Mouse (Mus musculus): ENCODE data around the gene S100pbp. TPM values are rescaled to one million over a fixed set of nuclear protein-coding genes. Genes with fewer than 3 reads are reported as not detected.

The S100pbp gene
- polyA plus RNA-seq (2015; fragmentation: Nextera tagmentation; extraction: Ambion mirVana): 24.3 and 25.9 TPM in 2 replicates

DNA sequence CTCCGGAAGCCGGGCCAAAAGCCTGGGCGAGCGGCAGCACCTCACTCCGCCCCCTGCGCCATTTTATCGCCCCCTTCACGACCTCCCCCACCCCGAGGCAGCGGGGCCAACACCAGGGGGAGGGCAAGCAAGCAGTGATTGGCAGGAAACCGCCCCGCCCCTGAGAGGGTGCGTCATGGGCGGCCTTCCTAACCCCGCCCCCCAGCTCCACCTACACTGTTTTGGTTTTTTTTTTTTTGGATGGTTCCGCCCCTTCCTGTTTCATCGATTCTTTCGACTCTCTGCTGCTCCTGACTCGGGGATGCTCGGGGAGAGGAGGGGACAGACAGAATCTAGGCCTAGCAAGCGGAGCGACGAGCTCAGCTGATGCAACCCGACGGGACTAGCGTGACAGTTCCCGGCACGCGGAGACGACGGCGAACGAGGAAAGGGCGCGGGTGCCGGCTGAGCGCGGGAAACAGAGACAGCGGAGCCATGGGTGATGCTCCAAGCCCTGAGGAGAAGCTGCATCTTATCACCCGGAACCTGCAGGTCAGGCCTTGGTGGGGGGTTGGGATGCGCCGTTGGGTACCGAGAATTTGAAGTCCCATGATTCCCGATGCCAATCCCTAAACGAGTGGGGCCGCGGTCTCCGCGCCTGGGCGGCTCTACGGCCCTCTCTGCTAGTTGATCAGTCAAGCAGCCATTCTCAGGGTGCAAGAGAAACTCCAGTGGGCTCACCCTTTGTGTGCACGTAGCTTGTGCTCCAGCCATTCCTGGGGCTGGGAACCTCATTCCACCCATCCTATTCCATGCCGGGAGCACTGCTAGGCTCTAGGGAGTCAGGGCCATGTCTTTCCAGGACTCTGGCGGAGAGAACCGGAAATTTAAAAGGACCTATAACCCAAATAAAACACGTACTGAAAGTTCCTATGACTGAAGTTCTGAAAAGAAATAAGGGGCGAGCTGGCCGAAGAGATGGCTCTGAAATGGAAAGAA lies at the start of gene S100pbp, which contains the start of gene Yars:
S100pbp (minus strand) TSS at position 186 of the 978 bp plus-strand sequence.
Yars (plus strand) TSS at position 219 of the 978 bp plus-strand sequence.
- peaks cover 21% of the 10 kb centered on the region for H3K36me3 ChIP-seq
- peak within 1 kb of the TSS; percentile 96 for H3K27ac ChIP-seq
- H3K9ac ChIP-seq: peak within 1 kb of the TSS; percentile 80
- H3K27me3 ChIP-seq: no peaks in the 10 kb centered on the region
- peaks cover 36% of the 10 kb centered on the region for H3K4me1 ChIP-seq
- no peaks in the 10 kb centered on the region for H3K9me3 ChIP-seq (replicated peaks)
- ATAC-seq (replicated peaks; ENCODE audit: low FRiP score): peak; percentile 83
- WGBS: under 1% methylated on average over 58 of the region's 58 CpGs
- peak within 1 kb of the TSS; percentile 74 for H3K4me2 ChIP-seq
- peak within 1 kb of the TSS; percentile 94 for H3K4me3 ChIP-seq (replicated peaks)

GRCm38 (mm10) chr4:129239075-129239474 lies 49.5 kb upstream of the S100pbp start:
- under 1% methylated on average over 28 of the region's 29 CpGs for WGBS

DNA sequence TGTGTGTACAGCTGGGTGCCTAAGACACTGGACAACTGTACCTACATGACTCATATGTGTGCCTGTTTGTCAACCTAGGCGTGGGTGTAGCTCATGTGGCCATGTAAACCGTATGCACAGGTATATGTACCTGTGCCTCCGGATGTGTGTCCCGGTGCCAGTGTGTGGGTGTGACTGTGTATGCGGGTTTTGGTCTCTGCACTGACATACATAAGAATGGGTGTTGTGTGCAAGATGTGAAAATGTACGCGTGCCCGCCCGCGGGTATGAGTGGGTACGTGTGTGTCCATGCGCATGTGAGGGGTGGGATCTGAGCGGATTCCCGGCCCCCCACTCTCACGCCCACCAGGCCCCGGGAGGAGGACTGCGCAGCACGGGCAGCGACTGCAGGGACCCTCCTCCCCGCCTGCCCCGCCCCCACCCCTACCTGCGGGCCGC lies 49.1 kb upstream of the S100pbp start:
- Histone ChIP-seq H3K4me2 (peak overlapping the region; percentile 94), H3K27ac (peak overlapping the region; percentile 82), H3K4me3 (replicated peaks) (peak overlapping the region; percentile 74), H3K4me1 (peaks cover 74% of the 10 kb centered on the region), H3K36me3 (no peaks in the 10 kb centered on the region), H3K9ac (peak overlapping the region; percentile 69), H3K9me3 (replicated peaks) (no peaks in the 10 kb centered on the region), H3K27me3 (no peaks in the 10 kb centered on the region)
- ATAC-seq (replicated peaks; ENCODE audit: low FRiP score): peak; percentile 23
- WGBS: under 1% methylated on average over 22 of the region's 23 CpGs

More at GRCm38 (mm10) chr4:129239075-129239474, 49.5 kb upstream of the S100pbp start:
- no peaks in the 10 kb centered on the region for H3K9me3 ChIP-seq (replicated peaks)
- H3K4me3 ChIP-seq (replicated peaks): peak overlapping the region; percentile 74
- peak; percentile 90 for ATAC-seq (replicated peaks; ENCODE audit: low FRiP score)
- no peaks in the 10 kb centered on the region for H3K27me3 ChIP-seq
- H3K4me2 ChIP-seq: peak overlapping the region; percentile 94
- peaks cover 73% of the 10 kb centered on the region for H3K4me1 ChIP-seq
- peak overlapping the region; percentile 82 for H3K27ac ChIP-seq
- no peaks in the 10 kb centered on the region for H3K36me3 ChIP-seq
- peak overlapping the region; percentile 69 for H3K9ac ChIP-seq

GRCm38 (mm10) chr4:129237843-129238441 lies 48.4 kb upstream of the S100pbp start:
- Histone ChIP-seq H3K36me3 (no peaks in the 10 kb centered on the region), H3K27me3 (no peaks in the 10 kb centered on the region), H3K9ac (peak overlapping the region; percentile 69), H3K27ac (peak overlapping the region; percentile 82), H3K4me3 (replicated peaks) (peak overlapping the region; percentile 74), H3K9me3 (replicated peaks) (no peaks in the 10 kb centered on the region), H3K4me2 (peak overlapping the region; percentile 94), H3K4me1 (peaks cover 78% of the 10 kb centered on the region)
- 8% methylated on average over 21 of the region's 21 CpGs for WGBS
- ATAC-seq (replicated peaks; ENCODE audit: low FRiP score): peak; percentile 24; the same call in 1 of the 2 replicates

DNA sequence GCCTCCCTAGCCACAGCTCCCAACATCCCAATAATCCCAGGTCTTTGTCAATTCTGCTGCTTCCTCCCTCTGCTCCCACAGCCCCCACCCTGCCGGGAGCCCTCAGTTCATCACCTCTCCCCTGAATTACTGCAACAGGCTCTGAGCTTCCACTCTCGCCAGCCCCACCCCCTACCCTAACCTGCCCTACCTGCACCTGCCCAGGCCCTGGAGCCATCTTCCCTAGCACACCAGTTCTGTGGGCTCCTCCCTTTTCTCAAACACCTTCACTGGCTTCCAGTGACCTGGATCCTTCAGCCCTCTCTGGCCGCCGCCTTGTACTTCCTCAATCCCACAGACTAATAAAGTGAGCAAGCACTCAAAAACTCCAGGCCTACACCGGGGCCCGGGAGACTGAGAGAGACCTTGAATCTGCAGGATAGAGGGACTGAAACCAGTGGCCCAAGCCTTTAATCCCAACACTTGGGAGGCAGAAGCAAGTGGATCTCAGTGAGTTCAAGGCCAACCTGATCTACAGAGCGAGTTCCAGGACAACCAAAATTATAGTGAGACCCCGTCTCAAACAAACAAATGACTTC lies 46.8 kb upstream of the S100pbp start:
- peaks cover 78% of the 10 kb centered on the region for H3K4me1 ChIP-seq
- 70% methylated on average over 8 of the region's 8 CpGs for WGBS

DNA sequence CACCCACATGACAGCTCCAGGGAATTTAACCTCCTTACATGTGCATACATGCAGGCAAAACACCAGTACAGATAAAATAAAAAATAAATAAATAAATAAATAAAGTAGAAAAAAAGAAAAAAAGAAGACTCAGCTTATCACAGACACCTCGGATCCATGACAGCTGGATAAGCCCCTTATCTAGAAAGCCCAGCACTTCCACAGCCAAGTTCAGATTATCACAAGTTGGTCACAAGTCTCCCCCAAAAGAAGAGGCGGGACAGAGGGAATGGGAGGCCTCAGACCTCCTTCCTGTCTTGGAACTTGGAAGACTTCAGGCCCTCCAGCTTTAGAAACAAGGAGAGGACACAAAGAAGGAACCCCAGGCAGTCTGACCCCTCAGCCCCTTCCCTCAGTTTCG lies 45.6 kb upstream of the S100pbp start:
- no peak overlapping the region for H3K4me2 ChIP-seq
- H3K36me3 ChIP-seq: no peaks in the 10 kb centered on the region
- H3K9me3 ChIP-seq (replicated peaks): no peaks in the 10 kb centered on the region
- 82% methylated on average over 3 of the region's 3 CpGs for WGBS
- H3K27ac ChIP-seq: peak overlapping the region; percentile 78
- H3K9ac ChIP-seq: no peak overlapping the region
- ATAC-seq (replicated peaks; ENCODE audit: low FRiP score): no peak
- H3K4me1 ChIP-seq: peaks cover 88% of the 10 kb centered on the region
- no peaks in the 10 kb centered on the region for H3K27me3 ChIP-seq
- no peak overlapping the region for H3K4me3 ChIP-seq (replicated peaks)

More for the DNA sequence above, 46.8 kb upstream of the S100pbp start:
- Histone ChIP-seq H3K27ac (peak overlapping the region; percentile 78), H3K4me2 (peak overlapping the region; percentile 2; the same call in 1 of the 2 replicates), H3K4me3 (replicated peaks) (no peak overlapping the region), H3K36me3 (no peaks in the 10 kb centered on the region), H3K9me3 (replicated peaks) (no peaks in the 10 kb centered on the region), H3K27me3 (no peaks in the 10 kb centered on the region), H3K9ac (no peak overlapping the region)
- ATAC-seq (replicated peaks; ENCODE audit: low FRiP score): no peak

DNA sequence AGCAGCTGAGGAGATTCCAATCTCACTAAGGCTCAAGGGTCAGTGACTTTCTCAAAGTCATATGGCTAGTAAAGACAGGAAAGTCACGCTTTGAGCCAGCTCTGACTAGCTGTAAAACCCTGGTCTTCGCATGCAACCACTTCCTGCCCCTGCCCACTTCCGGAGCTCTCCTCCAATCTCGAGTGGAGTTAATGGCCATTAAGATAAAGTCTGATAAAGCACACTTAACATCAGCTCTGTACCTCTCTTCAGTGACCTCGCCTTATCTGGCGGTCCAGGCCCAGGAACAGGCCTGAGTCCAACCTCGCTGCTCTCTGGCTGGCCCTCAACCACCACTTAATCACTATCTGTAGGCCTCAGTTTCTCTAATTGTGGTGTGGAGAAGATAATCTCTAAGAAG lies 45.0 kb upstream of the S100pbp start:
- Histone ChIP-seq H3K4me2 (no peak overlapping the region), H3K4me3 (replicated peaks) (no peak overlapping the region), H3K27ac (peak overlapping the region; percentile 78), H3K4me1 (peaks cover 85% of the 10 kb centered on the region), H3K9me3 (replicated peaks) (no peaks in the 10 kb centered on the region), H3K9ac (no peak overlapping the region), H3K36me3 (no peaks in the 10 kb centered on the region), H3K27me3 (no peaks in the 10 kb centered on the region)
- WGBS: 40% methylated on average over 7 of the region's 7 CpGs
- no peak for ATAC-seq (replicated peaks; ENCODE audit: low FRiP score)

DNA sequence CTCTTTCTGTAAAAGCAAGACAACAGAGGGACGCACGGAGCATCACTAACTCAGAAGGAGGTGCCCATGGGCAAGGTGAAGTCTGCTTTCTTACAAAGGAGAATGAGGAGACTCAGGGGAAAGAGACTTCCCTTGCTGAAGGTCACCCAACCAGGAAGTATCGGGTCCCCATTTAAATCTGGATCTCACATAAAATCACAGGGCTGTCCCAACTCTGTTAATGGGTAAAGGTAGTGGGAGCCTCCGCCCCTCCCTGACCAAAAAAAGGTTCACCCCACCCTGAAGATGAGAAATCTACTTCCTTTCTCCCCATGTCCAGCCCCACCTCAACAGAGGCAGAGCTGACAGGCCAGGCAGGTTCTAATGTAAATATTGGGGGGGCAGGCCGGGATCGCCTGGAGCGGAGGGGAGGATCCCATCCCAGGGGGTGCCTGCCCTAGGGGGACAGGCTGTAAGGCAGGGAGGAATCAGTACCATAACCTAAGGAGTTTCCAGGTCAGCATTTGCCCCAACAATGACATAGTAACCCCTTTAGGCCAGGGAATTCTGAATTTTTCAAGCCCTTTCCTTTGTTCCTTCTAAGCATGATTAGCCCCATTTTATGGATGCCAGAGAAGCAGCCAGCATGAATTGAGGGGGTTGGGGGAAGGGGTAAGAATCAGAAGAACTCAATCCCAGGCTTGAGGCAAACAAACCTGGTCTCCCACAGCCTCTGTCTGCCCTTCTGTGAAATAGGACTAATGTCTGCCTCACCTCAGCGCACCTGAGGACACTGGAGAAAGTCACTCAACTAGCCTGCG lies 43.2 kb upstream of the S100pbp start:
- no peak overlapping the region for H3K9ac ChIP-seq
- H3K27ac ChIP-seq: peak overlapping the region; percentile 78
- peaks cover 83% of the 10 kb centered on the region for H3K4me1 ChIP-seq
- 71% methylated on average over 9 of the region's 9 CpGs for WGBS
- H3K36me3 ChIP-seq: no peaks in the 10 kb centered on the region
- H3K9me3 ChIP-seq (replicated peaks): no peaks in the 10 kb centered on the region
- no peak overlapping the region for H3K4me3 ChIP-seq (replicated peaks)
- no peak overlapping the region for H3K4me2 ChIP-seq
- H3K27me3 ChIP-seq: no peaks in the 10 kb centered on the region
- ATAC-seq (replicated peaks; ENCODE audit: low FRiP score): no peak

DNA sequence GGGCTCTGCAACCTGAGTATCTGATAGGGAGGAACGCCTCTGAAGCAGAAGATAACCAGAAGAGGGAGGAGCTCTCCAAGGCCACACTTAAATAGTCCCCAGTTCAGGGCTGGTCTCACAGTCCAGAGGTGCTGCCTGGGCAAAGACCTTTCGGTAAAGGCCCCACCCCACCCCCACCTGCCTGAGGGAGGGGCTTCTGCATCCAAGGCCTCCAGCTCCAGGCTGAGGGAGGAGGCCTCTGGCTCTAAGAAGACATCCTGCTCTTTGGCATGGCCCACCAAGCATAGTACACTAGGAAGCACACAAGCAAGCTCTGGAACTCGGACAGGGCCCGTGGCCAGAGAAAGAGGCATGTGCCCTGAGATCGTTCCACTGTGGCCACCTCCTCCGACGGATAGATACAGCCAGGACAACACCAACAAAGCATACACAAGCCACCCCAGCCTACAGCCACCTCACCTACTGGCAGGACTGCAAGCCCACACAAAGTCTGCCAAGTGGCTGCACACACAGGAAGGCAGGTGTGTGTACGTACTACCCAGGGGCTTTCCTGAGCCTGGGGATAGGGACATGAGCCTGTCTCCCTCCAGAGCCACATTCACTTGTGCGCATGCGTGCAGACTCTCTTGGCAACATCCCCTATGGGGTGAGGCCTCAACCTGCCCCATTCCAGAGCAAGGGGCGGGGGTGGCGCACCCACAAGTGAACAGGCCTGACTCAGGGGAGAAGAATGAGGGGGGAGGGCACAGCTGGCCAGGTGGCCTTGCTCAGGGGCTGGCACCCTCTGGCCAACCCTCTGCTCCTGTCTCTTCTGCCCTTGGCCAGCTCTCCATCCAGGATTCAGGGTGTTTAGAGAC lies 42.3 kb upstream of the S100pbp start:
- Histone ChIP-seq H3K27ac (peak overlapping the region; percentile 78), H3K36me3 (no peaks in the 10 kb centered on the region), H3K4me2 (no peak overlapping the region), H3K4me1 (peaks cover 83% of the 10 kb centered on the region), H3K9ac (no peak overlapping the region), H3K9me3 (replicated peaks) (no peaks in the 10 kb centered on the region), H3K4me3 (replicated peaks) (no peak overlapping the region), H3K27me3 (0 out of 2 replicates have a peak, but pooled peaks cover 3% of the 10 kb centered on the region)
- ATAC-seq (replicated peaks; ENCODE audit: low FRiP score): peak; percentile 16; the same call in 1 of the 2 replicates
- WGBS: 47% methylated on average over 12 of the region's 12 CpGs

- no peak for ATAC-seq (replicated peaks; ENCODE audit: low FRiP score)
- no peaks in the 10 kb centered on the region for H3K9me3 ChIP-seq (replicated peaks)
- H3K36me3 ChIP-seq: no peaks in the 10 kb centered on the region
- 63% methylated on average over 8 of the region's 8 CpGs for WGBS
- H3K27ac ChIP-seq: peak overlapping the region; percentile 78
- peaks cover 84% of the 10 kb centered on the region for H3K4me1 ChIP-seq
- H3K4me3 ChIP-seq (replicated peaks): no peak overlapping the region
- no peak overlapping the region for H3K4me2 ChIP-seq
- no peak overlapping the region for H3K9ac ChIP-seq
- peaks cover 4% of the 10 kb centered on the region; the same call in 1 of the 2 replicates for H3K27me3 ChIP-seq
Measured at GRCm38 (mm10) chr4:129230926-129231325, 41.4 kb upstream of the S100pbp start.

Measured in kidney, embryonic 15.5 days (tissue).